Mouse (Mus musculus) embryonic fibroblast, embryonic 13.5 days (primary cell): ENCODE results near the gene Asb3.
"Not testable (repeated sequence)": the region's sequence is repeated elsewhere in the genome, so short reads cannot be mapped to it uniquely, and the experiment has no call there.

Source experiments
- CTCF ChIP-seq: IDR thresholded peaks from 2 replicates; pipeline ENCODE4 v1.5.1; 2011; ENCODE audit warnings: mild to moderate bottlenecking, control low read depth, low read length, moderate library complexity, borderline replicate concordance; ENCODE audit not compliant: insufficient read depth
- POLR2A ChIP-seq: IDR thresholded peaks from 2 replicates; pipeline ENCODE4 v1.6.1; 2011; ENCODE audit warnings: low read depth, mild to moderate bottlenecking, control low read depth, low read length, moderate library complexity

GRCm38 (mm10) chr11:31133726-31134125 is 248.5 kb downstream of the Asb3 start:
- not testable (repeated sequence) for TF ChIP-seq POLR2A, CTCF
